Mouse (Mus musculus) left cerebral cortex, adult 9 months (tissue): ENCODE results near the gene Gadd45a.
"Not testable (repeated sequence)": the region's sequence is repeated elsewhere in the genome, so short reads cannot be mapped to it uniquely, and the experiment has no call there.

Experiments
- DNase-seq, 2 experiments: peaks; one replicate each; pipeline ENCODE4 v3.0.0; 2022; ENCODE audit warnings: low spot score in 2 of 2

Gene Gadd45a

GRCm38 (mm10) chr6:67048880-67049694, 11.8 kb upstream of the Gadd45a start:
- no peak for DNase-seq

GRCm38 (mm10) chr6:67048052-67048691, 10.9 kb upstream of the Gadd45a start:
- DNase-seq = no peak

DNA sequence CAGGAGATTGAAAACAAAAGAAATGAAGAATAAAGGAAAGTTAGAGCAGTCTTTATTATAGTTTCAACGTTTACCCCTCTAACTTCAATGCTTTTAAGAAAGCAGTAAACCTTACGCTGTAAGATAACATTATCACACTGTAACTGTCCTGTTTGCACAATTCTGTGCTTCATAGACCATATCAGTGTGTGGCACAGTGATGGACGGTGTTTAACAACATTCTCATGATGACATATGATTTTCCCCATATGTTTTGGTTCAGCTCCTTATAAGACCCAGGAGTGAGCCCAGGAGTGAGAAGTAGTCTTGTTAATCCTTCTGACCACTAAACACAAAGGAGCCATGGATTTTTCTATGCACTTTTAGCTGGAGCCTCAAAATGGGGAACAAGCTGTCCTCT, 9.7 kb upstream of the Gadd45a start:
- DNase-seq = no peak

DNA sequence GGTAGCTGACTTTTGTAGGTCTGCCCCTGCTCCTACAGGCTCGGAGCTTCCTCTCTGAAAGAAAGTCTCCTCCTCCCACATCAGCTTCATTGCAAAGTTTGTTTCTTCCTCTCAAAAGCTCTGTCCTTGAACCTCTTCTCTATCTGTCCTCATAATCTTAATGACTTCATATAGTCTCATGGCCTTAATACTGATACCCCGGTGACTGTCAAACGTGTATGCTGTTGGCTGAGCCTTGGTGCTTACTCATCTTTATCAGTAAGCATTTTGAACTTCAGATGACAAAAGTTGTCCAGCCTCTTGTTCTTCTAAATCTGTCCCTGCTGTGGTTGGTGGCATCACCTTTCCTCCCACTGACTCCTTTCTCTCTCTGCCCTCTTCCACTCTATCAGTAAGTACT, 8.2 kb upstream of the Gadd45a start:
- no peak for DNase-seq

DNA sequence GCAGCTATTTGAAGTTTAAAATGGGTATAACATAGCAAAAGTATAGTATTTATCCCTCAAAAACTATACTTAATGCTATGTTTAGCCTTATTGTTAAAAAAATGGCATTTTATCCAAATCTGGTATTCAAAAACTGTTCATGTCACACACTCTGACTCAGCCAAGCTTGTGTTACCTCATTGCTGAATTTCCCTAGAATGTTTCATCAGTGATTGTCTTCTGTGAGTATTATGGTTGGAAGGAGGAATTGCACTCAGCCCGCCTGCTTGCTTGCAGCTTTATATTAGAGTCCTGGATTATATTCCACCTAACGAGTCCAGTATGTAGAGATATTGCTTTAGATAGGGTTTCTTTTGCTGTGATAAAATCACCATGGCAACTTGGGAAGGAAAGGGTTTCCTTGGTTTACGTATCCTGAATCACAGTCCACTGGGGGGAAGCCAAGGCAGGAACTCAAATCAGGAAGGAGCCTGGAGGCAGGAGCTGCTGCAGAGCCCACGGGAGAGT, 3.7 kb upstream of the Gadd45a start:
- DNase-seq = no peak

DNA sequence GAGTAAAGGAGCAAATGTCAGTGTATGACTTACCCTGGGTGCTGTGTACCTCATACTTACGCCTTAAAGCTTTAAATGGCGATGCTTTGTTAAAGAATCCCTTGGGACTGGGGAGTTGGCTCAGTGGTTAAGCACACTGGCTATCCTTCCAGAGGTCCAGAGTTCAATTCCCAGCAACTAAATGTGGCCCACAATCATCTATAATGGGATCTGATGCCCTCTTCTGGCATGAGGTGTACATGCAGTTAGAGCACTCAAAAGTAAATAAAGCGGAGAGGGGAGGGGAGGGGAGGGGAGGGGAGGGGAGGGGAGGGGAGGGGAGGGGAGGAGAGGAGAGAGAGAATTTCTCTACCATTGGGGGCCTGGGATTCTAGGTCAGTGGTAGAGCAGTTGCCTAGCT, 1.7 kb upstream of the Gadd45a start:
- DNase-seq = no peak

GRCm38 (mm10) chr6:67036356-67036811, 873 bp downstream of the Gadd45a start:
- DNase-seq = peak; percentile 19 to 80

- no peak for DNase-seq
Measured at GRCm38 (mm10) chr6:67035388-67036299, 1.6 kb downstream of the Gadd45a start.

DNA sequence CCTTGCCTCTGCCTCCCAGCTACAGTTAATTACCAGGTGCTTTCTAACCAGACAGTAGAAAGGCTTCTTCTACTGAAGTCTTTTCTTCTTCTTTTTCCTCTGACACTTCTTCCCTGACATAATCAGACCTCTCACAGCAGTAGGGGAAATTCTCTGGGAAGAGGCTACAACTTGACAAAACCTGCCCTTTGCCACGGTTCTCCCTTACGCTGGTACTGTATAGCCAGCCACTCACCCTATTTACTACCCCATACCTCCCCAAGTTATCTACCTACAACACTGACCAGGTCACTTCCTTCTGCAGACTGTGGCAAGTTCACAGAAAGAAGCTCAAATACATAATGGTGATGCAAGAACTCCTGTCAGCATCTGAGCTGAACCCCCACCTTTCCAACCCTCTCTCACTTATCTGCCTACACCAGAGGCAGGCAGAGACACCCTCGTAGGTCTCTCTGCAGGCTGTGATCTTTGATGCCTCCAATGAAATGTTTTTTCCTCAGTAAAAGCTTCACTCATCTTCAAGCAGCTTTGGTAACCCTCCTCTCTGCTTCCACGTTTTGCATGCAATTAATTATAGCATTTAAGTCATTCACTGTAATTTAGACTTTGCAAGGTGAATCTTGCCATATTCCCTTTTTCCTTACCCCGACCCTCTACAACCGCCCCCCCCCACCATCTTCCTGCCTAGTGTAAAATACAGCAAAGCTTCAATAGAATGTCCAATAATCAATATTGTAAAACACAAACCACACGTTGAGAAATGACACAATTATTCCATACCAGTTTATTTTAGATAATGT, 2.7 kb downstream of the Gadd45a start:
- no peak for DNase-seq

GRCm38 (mm10) chr6:67033604-67034003, 3.7 kb downstream of the Gadd45a start:
- DNase-seq = no peak

GRCm38 (mm10) chr6:67032972-67033371, 4.3 kb downstream of the Gadd45a start:
- DNase-seq = not testable (repeated sequence)

DNA sequence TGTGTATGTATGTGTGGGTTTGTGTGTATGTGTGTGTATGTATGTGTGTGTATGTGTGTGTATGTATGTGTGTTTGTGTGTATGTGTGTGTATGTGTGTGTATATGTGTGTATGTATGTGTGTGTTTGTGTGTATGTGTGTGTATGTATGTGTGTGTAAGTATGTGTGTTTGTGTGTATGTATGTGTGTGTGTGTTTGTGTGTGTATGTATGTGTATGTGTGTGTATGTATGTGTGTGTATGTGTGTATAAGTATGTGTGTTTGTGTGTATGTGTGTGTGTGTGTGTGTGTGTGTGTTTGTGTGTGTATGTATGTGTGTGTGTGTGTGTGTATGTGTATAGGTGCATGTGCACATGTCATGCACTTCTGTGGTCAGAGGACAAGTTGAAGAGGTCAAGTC, 4.7 kb downstream of the Gadd45a start:
- DNase-seq = not testable (repeated sequence)

DNA sequence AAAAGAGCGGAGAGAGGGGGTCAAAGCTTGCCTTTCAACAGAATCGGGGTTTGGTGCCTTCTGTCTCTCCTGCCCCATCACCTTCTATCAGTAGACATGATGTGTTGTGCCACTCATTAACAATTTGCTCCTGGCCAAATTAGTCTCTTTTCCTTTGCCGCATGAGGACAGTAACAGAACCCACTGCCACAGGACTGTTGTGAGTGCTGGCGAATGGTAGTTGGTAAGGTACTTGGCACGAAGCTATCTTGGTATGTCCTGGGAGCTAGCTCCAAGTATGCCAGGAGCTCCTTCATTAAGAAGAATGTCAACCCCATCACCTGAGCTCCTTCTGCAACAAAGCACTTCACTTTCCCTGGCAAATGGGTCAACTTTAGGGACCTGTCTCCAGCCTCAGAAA, 6.4 kb downstream of the Gadd45a start:
- DNase-seq = no peak

GRCm38 (mm10) chr6:67030416-67030815, 6.8 kb downstream of the Gadd45a start:
- DNase-seq = no peak

GRCm38 (mm10) chr6:67029987-67030386, 7.3 kb downstream of the Gadd45a start:
- DNase-seq = no peak

DNA sequence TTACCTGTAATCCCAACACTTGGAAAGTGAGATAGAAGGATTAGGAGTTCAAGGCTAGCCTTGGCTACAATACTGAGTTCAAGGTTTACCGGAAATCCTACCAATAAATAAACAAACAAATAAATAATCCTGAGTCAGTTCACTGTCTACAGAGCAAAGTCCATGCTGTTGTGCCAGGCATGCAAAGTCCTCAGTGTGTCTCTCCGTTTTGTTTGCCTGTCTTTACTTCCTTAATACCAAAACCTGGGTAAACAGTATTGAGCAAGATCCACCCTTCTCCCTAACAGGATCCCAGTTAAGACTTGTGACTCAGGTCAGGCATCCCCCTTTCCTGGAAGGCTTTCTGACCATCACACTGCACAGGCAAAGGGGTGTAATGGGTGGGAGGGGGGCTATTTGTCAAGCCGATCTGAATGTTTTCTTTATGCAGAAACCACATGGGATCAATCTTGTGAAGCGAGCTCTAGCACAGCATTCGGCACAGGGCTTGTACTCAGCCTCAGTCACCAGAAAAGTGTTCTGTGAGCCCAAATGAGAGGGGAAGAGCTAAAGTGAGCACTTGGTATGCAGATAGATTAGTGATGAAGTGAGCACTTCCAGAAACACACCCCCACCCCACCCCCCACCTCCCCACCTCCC, 7.8 kb downstream of the Gadd45a start:
- DNase-seq = no peak

GRCm38 (mm10) chr6:67027438-67028142, 9.7 kb downstream of the Gadd45a start:
- no peak for DNase-seq

DNA sequence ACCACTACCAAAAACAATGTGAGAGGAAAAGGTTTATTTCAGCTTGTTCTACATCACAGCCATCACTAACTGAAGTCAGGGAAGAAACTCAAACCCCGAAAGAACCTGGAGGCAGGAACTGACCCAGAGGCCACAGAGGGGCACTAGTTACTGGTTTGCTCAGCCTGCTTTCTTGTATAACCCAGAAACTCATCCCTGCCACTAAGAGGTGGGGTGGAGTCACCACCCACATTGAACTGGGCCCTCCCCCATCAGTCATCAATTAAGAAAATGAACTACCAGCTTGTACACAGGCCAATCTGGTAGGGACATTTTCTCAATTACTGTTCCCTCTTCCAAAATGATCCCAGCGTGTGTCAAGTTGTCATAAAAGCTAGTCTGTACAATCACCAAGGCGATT, 10.6 kb downstream of the Gadd45a start:
- no peak for DNase-seq

- no peak for DNase-seq
Measured at GRCm38 (mm10) chr6:67023729-67024128, 13.5 kb downstream of the Gadd45a start.

GRCm38 (mm10) chr6:67021308-67021707, 15.9 kb downstream of the Gadd45a start:
- no peak for DNase-seq
